Mouse (Mus musculus) forebrain, embryonic 12.5 days (tissue): Measurements from ENCODE around the gene Zfp282. TPM values are rescaled to one million over a fixed set of nuclear protein-coding genes. Genes with fewer than 3 reads are reported as not detected.
"Not testable (repeated sequence)": the region's sequence is repeated elsewhere in the genome, so short reads cannot be mapped to it uniquely, and the experiment has no call there.

Experiments used
- ATAC-seq: fragments of 200-750 bp; cut with Nextera tagmentation; 2 replicates; pipeline ENCODE4 v1.8.0; 2017; ENCODE audit warnings: moderate TSS enrichment; ENCODE audit not compliant: low FRiP score
- H3K27ac ChIP-seq: fragments of 300-500 bp; sonication (generic); 2 replicates; pipeline ENCODE4 v1.5.1; 2016; ENCODE audit warnings: mild to moderate bottlenecking
- H3K27me3 ChIP-seq: fragments of 300-500 bp; sonication (generic); 2 replicates; pipeline ENCODE4 v1.6.1; 2016; ENCODE audit warnings: mild to moderate bottlenecking
- H3K36me3 ChIP-seq: fragments of 300-500 bp; sonication (generic); replicated peaks from 2 replicates; pipeline ENCODE4 v1.6.1; 2016; ENCODE audit warnings: mild to moderate bottlenecking
- H3K4me1 ChIP-seq: fragments of 300-500 bp; sonication (generic); 2 replicates; pipeline ENCODE4 v1.6.1; 2016
- H3K4me2 ChIP-seq: fragments of 300-500 bp; sonication (generic); 2 replicates; pipeline ENCODE4 v1.6.1; 2016; ENCODE audit warnings: mild to moderate bottlenecking, moderate library complexity
- H3K4me3 ChIP-seq: fragments of 300-500 bp; sonication (generic); replicated peaks from 2 replicates; pipeline ENCODE4 v1.5.1; 2016; ENCODE audit warnings: mild to moderate bottlenecking
- H3K9ac ChIP-seq: fragments of 300-500 bp; sonication (generic); 2 replicates; pipeline ENCODE4 v1.6.1; 2016; ENCODE audit warnings: mild to moderate bottlenecking
- H3K9me3 ChIP-seq: fragments of 300-500 bp; sonication (generic); 2 replicates; pipeline ENCODE4 v1.6.1; 2016
- WGBS: fragments of 180-500 bp; shearing (Covaris S2); methylation state at CpG from one replicate; pipeline ENCODE4 v1.1.7; 2016; 5-methylcytosine and 5-hydroxymethylcytosine counted together
- polyA plus RNA-seq: library from polyadenylated mRNA; unstranded; fragments of >200 nt; fragmentation: Nextera tagmentation; extraction: Ambion mirVana; gene quantifications from 2 replicates; pipeline ENCODE4 v1.2.1, GENCODE M21; 2016

Zfp282 gene
- polyA plus RNA-seq, 1 experiment from 2014 or later, result 23.5 TPM

DNA sequence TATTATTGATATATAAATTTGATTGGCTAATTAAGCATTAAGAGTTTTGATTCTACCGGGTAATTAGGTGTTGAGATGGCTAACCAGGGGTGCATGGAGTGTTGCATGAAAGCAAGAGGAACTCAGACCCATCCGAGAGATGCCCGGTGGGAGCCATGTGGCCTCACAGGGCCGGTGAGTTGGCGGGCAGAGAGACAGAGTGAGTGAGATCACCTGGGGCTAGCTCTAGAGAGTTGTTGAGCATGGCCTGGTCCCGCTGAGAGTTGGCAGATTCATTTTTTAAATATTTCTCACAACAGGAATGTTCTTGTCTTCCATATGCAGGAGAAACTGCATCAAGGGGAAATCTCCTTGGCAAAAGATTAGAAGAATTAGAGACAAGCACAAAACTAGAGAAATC, 19.8 kb upstream of the Zfp282 start:
- peaks cover 33% of the 10 kb centered on the region for H3K36me3 ChIP-seq
- no peak overlapping the region for H3K27ac ChIP-seq
- no peaks in the 10 kb centered on the region for H3K9me3 ChIP-seq
- H3K27me3 ChIP-seq, result no peaks in the 10 kb centered on the region
- H3K4me2 ChIP-seq, result no peak overlapping the region
- ATAC-seq, result no peak
- H3K4me3 ChIP-seq, result no peak overlapping the region
- 94% methylated on average over 6 of the region's 6 CpGs for WGBS
- no peak overlapping the region for H3K9ac ChIP-seq
- H3K4me1 ChIP-seq, result no peaks in the 10 kb centered on the region

DNA sequence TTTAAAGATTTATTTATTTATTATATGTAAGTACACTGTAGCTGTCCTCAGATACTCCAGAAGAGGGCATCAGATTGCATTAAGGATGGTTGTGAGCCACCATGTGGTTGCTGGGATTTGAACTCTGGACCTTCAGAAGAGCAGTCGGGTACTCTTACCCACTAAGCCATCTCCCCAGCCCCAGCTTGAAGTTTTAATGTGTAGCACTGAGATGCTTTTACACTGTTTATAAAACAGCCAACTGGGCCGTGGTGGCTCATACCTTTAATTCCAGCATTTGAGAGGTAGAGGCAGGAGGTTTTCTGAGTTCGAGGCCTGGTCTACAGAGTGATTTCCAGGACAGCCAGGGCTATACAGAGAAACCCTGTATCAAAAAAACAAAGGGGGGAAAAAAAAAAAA, 19.3 kb upstream of the Zfp282 start:
- not testable (repeated sequence) for ATAC-seq, H3K4me1 ChIP-seq, H3K27me3 ChIP-seq, H3K9ac ChIP-seq, H3K9me3 ChIP-seq, H3K27ac ChIP-seq, H3K4me2 ChIP-seq, H3K4me3 ChIP-seq
- H3K36me3 ChIP-seq, result peaks cover 38% of the 10 kb centered on the region
- WGBS, result 97% methylated on average over 3 of the region's 3 CpGs

- ATAC-seq, result no peak
- Histone ChIP-seq H3K36me3 (peaks cover 9% of the 10 kb centered on the region), H3K27me3 (no peaks in the 10 kb centered on the region), H3K9me3 (no peaks in the 10 kb centered on the region), H3K4me1 (no peaks in the 10 kb centered on the region), H3K9ac (no peak overlapping the region), H3K4me2 (no peak overlapping the region), H3K4me3 (no peak overlapping the region), H3K27ac (no peak overlapping the region)
- WGBS, result 90% methylated on average over 5 of the region's 5 CpGs
These were observed 4.7 kb upstream of the Zfp282 start for GRCm38 (mm10) chr6:47872266-47872665.

GRCm38 (mm10) chr6:47877461-47878132, 593 bp downstream of the Zfp282 start:
- peaks cover 18% of the 10 kb centered on the region for H3K4me1 ChIP-seq
- peak overlapping the region; percentile 87 for H3K4me2 ChIP-seq
- peak overlapping the region; percentile 95 for H3K9ac ChIP-seq
- H3K4me3 ChIP-seq, result peak overlapping the region; percentile 92
- H3K36me3 ChIP-seq, result peaks cover 31% of the 10 kb centered on the region
- H3K9me3 ChIP-seq, result no peaks in the 10 kb centered on the region
- WGBS, result under 1% methylated on average over 67 of the region's 71 CpGs
- H3K27ac ChIP-seq, result peak overlapping the region; percentile 99
- peak; percentile 96 for ATAC-seq
- H3K27me3 ChIP-seq, result no peaks in the 10 kb centered on the region

- ATAC-seq, result 0 out of 2 replicates have a peak, but pooled peaks have one; percentile 2
- Histone ChIP-seq H3K4me3 (peak overlapping the region; percentile 92), H3K9ac (peak overlapping the region; percentile 95), H3K27ac (peak overlapping the region; percentile 99), H3K27me3 (no peaks in the 10 kb centered on the region), H3K36me3 (peaks cover 37% of the 10 kb centered on the region), H3K9me3 (no peaks in the 10 kb centered on the region), H3K4me2 (peak overlapping the region; percentile 87), H3K4me1 (peaks cover 18% of the 10 kb centered on the region)
- under 1% methylated on average over 11 of the region's 11 CpGs for WGBS
These were observed 1.1 kb downstream of the Zfp282 start for GRCm38 (mm10) chr6:47878133-47878514.

DNA sequence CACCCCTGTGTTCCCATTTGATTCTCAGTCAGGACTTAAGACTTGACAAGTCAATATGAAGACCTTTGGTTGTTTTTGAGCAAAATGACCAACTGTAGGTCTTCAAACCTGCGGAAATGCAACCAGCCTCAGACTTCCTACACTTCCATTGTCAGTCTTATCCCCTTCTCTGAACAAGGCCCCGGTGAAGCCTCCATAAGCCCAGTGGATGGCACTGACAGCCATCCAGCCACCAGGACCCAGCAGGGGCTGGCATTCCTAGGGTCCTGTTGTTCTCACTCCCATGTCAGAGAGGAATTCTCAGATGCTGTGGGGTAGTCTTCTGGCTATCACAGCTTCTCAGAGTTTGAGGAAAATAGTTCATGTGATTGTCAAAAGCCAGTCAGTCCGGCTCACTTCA, 1.6 kb downstream of the Zfp282 start:
- peak overlapping the region; percentile 87 for H3K4me2 ChIP-seq

GRCm38 (mm10) chr6:47879049-47879716, 2.2 kb downstream of the Zfp282 start:
- peaks cover 18% of the 10 kb centered on the region for H3K4me1 ChIP-seq
- H3K9me3 ChIP-seq, result no peaks in the 10 kb centered on the region
- H3K9ac ChIP-seq, result peak overlapping the region; percentile 95
- peaks cover 47% of the 10 kb centered on the region for H3K36me3 ChIP-seq
- no peak for ATAC-seq
- peak overlapping the region; percentile 87 for H3K4me2 ChIP-seq
- H3K27ac ChIP-seq, result no peak overlapping the region
- WGBS, result 69% methylated on average over 4 of the region's 4 CpGs
- H3K27me3 ChIP-seq, result no peaks in the 10 kb centered on the region
- H3K4me3 ChIP-seq, result peak overlapping the region; percentile 92

More for the DNA sequence above, 1.6 kb downstream of the Zfp282 start:
- Histone ChIP-seq H3K4me3 (peak overlapping the region; percentile 92), H3K27me3 (no peaks in the 10 kb centered on the region), H3K9me3 (no peaks in the 10 kb centered on the region), H3K9ac (peak overlapping the region; percentile 95), H3K27ac (peak overlapping the region; percentile 99; the same call in 1 of the 2 replicates), H3K4me1 (peaks cover 18% of the 10 kb centered on the region), H3K36me3 (peaks cover 41% of the 10 kb centered on the region)
- no peak for ATAC-seq
- WGBS, result 40% methylated on average over 3 of the region's 3 CpGs

DNA sequence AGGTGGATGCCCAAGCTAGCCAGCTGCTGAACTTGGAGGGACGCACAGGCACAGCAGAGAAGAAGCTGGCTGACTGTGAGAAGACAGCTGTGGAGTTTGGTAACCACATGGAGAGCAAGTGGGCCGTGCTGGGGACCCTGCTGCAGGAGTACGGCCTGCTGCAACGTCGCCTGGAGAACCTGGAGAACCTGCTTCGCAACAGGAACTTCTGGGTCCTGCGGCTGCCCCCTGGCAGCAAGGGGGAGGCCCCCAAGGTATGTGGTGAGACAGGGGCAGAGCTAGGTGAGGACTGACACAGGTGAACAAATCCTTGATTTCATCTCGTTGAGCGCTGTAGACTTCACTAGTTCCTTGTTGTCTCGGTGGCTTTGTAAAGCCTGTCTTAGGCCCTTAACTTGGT, 3.2 kb downstream of the Zfp282 start:
- no peak overlapping the region for H3K4me3 ChIP-seq
- no peak overlapping the region for H3K4me2 ChIP-seq
- no peak overlapping the region for H3K27ac ChIP-seq
- peaks cover 56% of the 10 kb centered on the region for H3K36me3 ChIP-seq
- H3K9ac ChIP-seq, result no peak overlapping the region
- no peaks in the 10 kb centered on the region for H3K9me3 ChIP-seq
- WGBS, result 96% methylated on average over 10 of the region's 10 CpGs
- no peaks in the 10 kb centered on the region for H3K27me3 ChIP-seq
- no peak for ATAC-seq
- peaks cover 18% of the 10 kb centered on the region for H3K4me1 ChIP-seq

DNA sequence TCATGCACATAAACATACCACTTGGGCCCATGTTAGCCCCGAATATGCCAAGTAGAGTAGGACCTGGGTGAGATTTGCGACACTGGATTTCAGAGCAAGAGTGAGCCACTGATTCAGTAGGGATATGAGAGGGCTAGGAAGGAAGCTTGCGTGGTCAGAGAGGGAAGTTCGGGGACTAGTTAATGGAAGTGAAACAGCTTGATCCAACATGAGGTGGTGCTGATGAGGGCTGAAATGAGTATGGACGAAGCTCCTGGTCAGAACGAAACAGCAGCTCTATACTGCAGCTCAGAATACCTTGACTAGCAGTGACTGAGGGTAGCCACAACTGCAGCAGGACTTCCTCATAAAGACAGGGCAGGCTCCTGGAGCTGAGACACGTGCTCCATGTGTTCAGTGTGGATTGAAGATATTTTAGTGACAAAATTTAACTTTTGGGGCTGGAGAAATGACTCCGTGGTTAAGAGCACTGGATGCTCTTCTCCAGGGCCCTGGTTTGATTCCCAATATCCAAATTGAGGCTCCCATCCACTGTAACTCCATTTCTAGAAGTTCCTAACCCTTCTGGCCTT, 11.9 kb downstream of the Zfp282 start:
- Histone ChIP-seq H3K4me1 (no peaks in the 10 kb centered on the region), H3K9me3 (no peaks in the 10 kb centered on the region), H3K9ac (no peak overlapping the region), H3K27ac (no peak overlapping the region), H3K4me3 (no peak overlapping the region), H3K27me3 (no peaks in the 10 kb centered on the region), H3K4me2 (no peak overlapping the region), H3K36me3 (peaks cover 85% of the 10 kb centered on the region)
- no peak for ATAC-seq
- 92% methylated on average over 8 of the region's 8 CpGs for WGBS

- Histone ChIP-seq H3K27ac (no peak overlapping the region), H3K4me1 (no peaks in the 10 kb centered on the region), H3K4me3 (no peak overlapping the region), H3K27me3 (peaks cover 15% of the 10 kb centered on the region), H3K36me3 (peaks cover 68% of the 10 kb centered on the region), H3K9me3 (no peaks in the 10 kb centered on the region), H3K9ac (no peak overlapping the region), H3K4me2 (no peak overlapping the region)
- ATAC-seq, result no peak
- 94% methylated on average over 6 of the region's 6 CpGs for WGBS
These were observed 22.4 kb downstream of the Zfp282 start for GRCm38 (mm10) chr6:47899416-47899815.

- Histone ChIP-seq H3K9me3 (no peaks in the 10 kb centered on the region), H3K27ac (no peak overlapping the region), H3K9ac (no peak overlapping the region), H3K4me2 (no peak overlapping the region), H3K4me1 (no peaks in the 10 kb centered on the region), H3K27me3 (peaks cover 24% of the 10 kb centered on the region), H3K4me3 (no peak overlapping the region), H3K36me3 (peaks cover 94% of the 10 kb centered on the region)
- no peak for ATAC-seq
- 81% methylated on average over 4 of the region's 4 CpGs for WGBS
These were observed 26.6 kb downstream of the Zfp282 start for GRCm38 (mm10) chr6:47903587-47903986.

GRCm38 (mm10) chr6:47904361-47904760, 27.4 kb downstream of the Zfp282 start:
- 30% methylated on average over 19 of the region's 19 CpGs for WGBS
- Histone ChIP-seq H3K27me3 (peaks cover 24% of the 10 kb centered on the region), H3K4me2 (no peak overlapping the region), H3K9me3 (no peaks in the 10 kb centered on the region), H3K4me1 (no peaks in the 10 kb centered on the region), H3K36me3 (peaks cover 88% of the 10 kb centered on the region), H3K9ac (no peak overlapping the region), H3K27ac (no peak overlapping the region), H3K4me3 (no peak overlapping the region)
- no peak for ATAC-seq
